Mouse (Mus musculus) heart, embryonic 16.5 days (tissue): ENCODE results near the gene Rpp25. TPM values are rescaled to one million over a fixed set of nuclear protein-coding genes. Genes with fewer than 3 reads are reported as not detected.

Source experiments
- ATAC-seq: fragments of 200-750 bp; cut with Nextera tagmentation; replicated peaks from 2 replicates; pipeline ENCODE4 v1.8.0; 2017; ENCODE audit warnings: moderate number of reproducible peaks; ENCODE audit not compliant: insufficient read depth, low FRiP score; ENCODE audit errors: extremely low read depth
- H3K27ac ChIP-seq: fragments of 300-500 bp; sonication (generic); 2 replicates; pipeline ENCODE4 v1.5.1; 2014; ENCODE audit warnings: mild to moderate bottlenecking, low read length, control low read depth, moderate library complexity
- H3K27me3 ChIP-seq: fragments of 300-500 bp; sonication (generic); 2 replicates; pipeline ENCODE4 v1.6.1; 2014; ENCODE audit warnings: low read length, mixed read lengths; ENCODE audit not compliant: control insufficient read depth, insufficient read depth
- H3K36me3 ChIP-seq: fragments of 300-500 bp; sonication (generic); 2 replicates; pipeline ENCODE4 v1.6.1; 2014; ENCODE audit not compliant: control insufficient read depth, insufficient read depth
- H3K4me1 ChIP-seq: fragments of 300-500 bp; sonication (generic); 2 replicates; pipeline ENCODE4 v1.6.1; 2014; ENCODE audit warnings: low read length, mixed read lengths; ENCODE audit not compliant: control insufficient read depth, insufficient read depth
- H3K4me2 ChIP-seq: fragments of 300-500 bp; sonication (generic); 2 replicates; pipeline ENCODE4 v1.6.1; 2014; ENCODE audit warnings: low read depth, mild to moderate bottlenecking, control low read depth, low read length
- H3K4me3 ChIP-seq: fragments of 300-500 bp; sonication (generic); 2 replicates; pipeline ENCODE4 v1.5.1; 2014; ENCODE audit warnings: mild to moderate bottlenecking, control low read depth, low read length
- H3K9ac ChIP-seq: fragments of 300-500 bp; sonication (generic); 2 replicates; pipeline ENCODE4 v1.6.1; 2014; ENCODE audit warnings: low read length, control low read depth
- H3K9me3 ChIP-seq: fragments of 300-500 bp; sonication (generic); replicated peaks from 2 replicates; pipeline ENCODE4 v1.6.1; 2016; ENCODE audit warnings: low read length; ENCODE audit not compliant: control insufficient read depth
- WGBS: fragments of 180-500 bp; shearing (Covaris S2); extraction: QIAGEN DNeasy Blood & Tissue Kit; methylation state at CpG from one replicate; pipeline ENCODE4 v1.1.7; 2014; 5-methylcytosine and 5-hydroxymethylcytosine counted together
- polyA plus RNA-seq: library from polyadenylated mRNA; unstranded; fragments of >200 nt; fragmentation: Nextera tagmentation; extraction: Ambion mirVana; gene quantifications from 2 replicates; pipeline ENCODE4 v1.2.1, GENCODE M21; 2015

The Rpp25 gene
- polyA plus RNA-seq, 1 experiment from 2014 or later = 15.9 TPM

DNA sequence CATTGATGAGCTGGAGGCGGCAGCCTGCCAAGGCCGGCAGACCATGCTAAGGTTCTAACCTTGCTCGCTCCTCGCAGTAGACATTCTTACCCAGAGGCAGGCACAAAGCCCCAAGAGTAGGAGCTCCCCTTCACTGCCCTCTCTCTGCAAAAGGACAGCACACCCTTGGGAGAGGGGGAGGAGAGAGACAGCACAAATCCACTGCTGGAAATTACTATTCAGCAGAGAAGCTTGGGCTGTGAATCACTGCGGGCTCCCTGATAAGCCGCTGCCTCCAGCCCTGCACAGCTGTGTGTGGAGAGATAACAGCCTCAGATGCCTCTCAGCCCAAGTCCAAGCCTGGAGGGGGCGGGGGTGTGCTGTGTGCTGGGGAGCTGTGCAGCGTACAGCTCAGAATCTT is 1.9 kb downstream of the Rpp25 start:
- WGBS = 3% methylated on average over 8 of the region's 8 CpGs
- H3K4me3 ChIP-seq = peak overlapping the region; percentile 14
- H3K27me3 ChIP-seq = peaks cover 39% of the 10 kb centered on the region
- H3K9me3 ChIP-seq = no peaks in the 10 kb centered on the region
- peak overlapping the region; percentile 49 for H3K9ac ChIP-seq
- H3K4me1 ChIP-seq = peaks cover 42% of the 10 kb centered on the region
- peak overlapping the region; percentile 99 for H3K4me2 ChIP-seq
- H3K27ac ChIP-seq = peak overlapping the region; percentile 82
- H3K36me3 ChIP-seq = no peaks in the 10 kb centered on the region
- peak; percentile 91 for ATAC-seq

- no peak overlapping the region for H3K4me2 ChIP-seq
- no peaks in the 10 kb centered on the region for H3K27me3 ChIP-seq
- WGBS = 78% methylated on average over 2 of the region's 2 CpGs
- H3K27ac ChIP-seq = no peak overlapping the region
- H3K36me3 ChIP-seq = no peaks in the 10 kb centered on the region
- no peaks in the 10 kb centered on the region for H3K9me3 ChIP-seq
- ATAC-seq = no peak
- H3K4me3 ChIP-seq = no peak overlapping the region
- H3K4me1 ChIP-seq = peaks cover 9% of the 10 kb centered on the region
- no peak overlapping the region for H3K9ac ChIP-seq
Observed at GRCm38 (mm10) chr9:57510577-57510976, 6.8 kb downstream of the Rpp25 start.

- no peak overlapping the region for H3K9ac ChIP-seq
- H3K27me3 ChIP-seq = no peaks in the 10 kb centered on the region
- no peak overlapping the region for H3K4me3 ChIP-seq
- no peaks in the 10 kb centered on the region for H3K36me3 ChIP-seq
- no peak for ATAC-seq
- H3K4me1 ChIP-seq = peaks cover 8% of the 10 kb centered on the region
- WGBS = 5% methylated on average over 3 of the region's 3 CpGs
- no peak overlapping the region for H3K27ac ChIP-seq
- no peak overlapping the region for H3K4me2 ChIP-seq
- H3K9me3 ChIP-seq = no peaks in the 10 kb centered on the region
Observed at GRCm38 (mm10) chr9:57517113-57517512, 13.3 kb downstream of the Rpp25 start.

DNA sequence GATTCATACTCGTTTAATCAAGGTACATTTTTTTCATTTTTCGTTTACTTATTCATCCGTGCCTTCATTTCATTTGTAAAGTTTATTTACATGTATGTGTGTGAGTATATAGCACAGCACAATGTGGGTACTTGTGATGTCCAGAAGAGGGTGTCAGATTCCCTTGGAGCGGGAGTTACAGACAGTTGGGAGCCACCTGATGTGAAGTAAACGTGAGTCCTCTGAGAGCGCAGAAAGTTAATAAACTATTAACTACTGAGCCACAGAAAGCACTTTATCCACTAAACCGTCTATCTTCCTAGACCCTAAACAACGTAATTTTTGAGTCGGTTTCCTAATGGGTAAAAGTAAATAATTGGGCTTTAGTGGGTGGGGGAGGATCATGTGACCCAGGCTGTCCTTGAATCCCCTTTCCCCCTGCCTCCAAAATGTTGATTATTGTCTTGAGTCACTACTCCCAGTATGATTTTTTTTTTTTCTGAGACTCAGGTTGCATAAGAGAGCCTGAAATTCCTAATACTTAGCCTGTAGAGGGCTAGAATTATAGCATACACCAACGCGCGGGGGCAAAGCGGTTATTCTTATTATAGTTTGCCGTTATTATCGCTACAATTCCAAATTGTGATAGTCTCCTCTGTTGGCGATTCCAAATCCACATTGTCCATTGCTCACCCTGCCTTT is 16.7 kb downstream of the Rpp25 start:
- H3K4me1 ChIP-seq = peaks cover 32% of the 10 kb centered on the region
- peak overlapping the region; percentile 98 for H3K4me3 ChIP-seq
- H3K27ac ChIP-seq = peak overlapping the region; percentile 99
- no peaks in the 10 kb centered on the region for H3K9me3 ChIP-seq
- H3K36me3 ChIP-seq = no peaks in the 10 kb centered on the region
- H3K4me2 ChIP-seq = peak overlapping the region; percentile 71
- H3K9ac ChIP-seq = peak overlapping the region; percentile 100
- WGBS = 26% methylated on average over 16 of the region's 16 CpGs
- H3K27me3 ChIP-seq = no peaks in the 10 kb centered on the region
- ATAC-seq = no peak

GRCm38 (mm10) chr9:57521056-57521911 is 17.5 kb downstream of the Rpp25 start, which contains the start of gene Cox5a:
Cox5a (plus strand) TSS chr9:57521274.
- Histone ChIP-seq H3K4me3 (peak within 1 kb of the TSS; percentile 98), H3K4me1 (peaks cover 34% of the 10 kb centered on the region), H3K27ac (peak within 1 kb of the TSS; percentile 99), H3K9ac (peak within 1 kb of the TSS; percentile 100), H3K9me3 (no peaks in the 10 kb centered on the region), H3K36me3 (no peaks in the 10 kb centered on the region), H3K4me2 (peak within 1 kb of the TSS; percentile 79), H3K27me3 (no peaks in the 10 kb centered on the region)
- peak; percentile 97 for ATAC-seq
- under 1% methylated on average over 95 of the region's 95 CpGs for WGBS

DNA sequence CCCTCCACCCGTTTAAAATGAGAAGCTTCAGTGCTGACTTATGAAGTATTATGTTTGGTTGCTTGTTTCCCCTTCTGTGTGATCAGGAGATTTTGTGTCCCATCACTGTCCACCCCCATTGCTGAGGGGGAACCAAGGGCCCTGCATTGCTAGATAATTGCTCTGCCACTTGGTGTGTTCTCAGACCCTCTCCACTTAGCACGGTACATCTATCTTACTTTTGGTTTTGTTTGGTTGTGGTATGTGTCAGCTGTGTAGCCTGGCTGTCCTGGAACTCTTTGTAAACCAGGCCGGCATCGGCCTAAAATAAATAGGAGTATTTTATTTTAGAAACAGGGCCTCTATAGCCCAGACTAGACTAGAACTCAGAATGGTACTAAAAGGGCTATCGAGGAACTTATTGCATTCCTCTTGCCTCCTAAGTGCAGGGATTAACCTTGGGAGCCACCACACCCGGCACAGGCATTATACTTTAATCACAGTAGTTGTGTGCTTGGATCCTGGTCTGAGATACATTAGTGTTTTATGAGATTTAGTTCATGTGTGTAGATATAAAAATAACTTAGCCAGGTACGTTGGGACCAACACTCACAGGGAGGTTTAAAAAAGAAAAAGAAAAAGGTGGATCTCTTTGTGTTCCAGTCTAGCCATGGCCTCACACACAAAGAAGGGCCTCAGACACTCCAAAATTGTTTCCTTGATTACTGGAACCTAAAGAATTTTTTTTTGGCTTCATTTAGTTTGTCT is 18.5 kb downstream of the Rpp25 start:
- Histone ChIP-seq H3K27ac (peak overlapping the region; percentile 99), H3K36me3 (no peaks in the 10 kb centered on the region), H3K4me2 (peak overlapping the region; percentile 79), H3K9ac (peak overlapping the region; percentile 100), H3K4me3 (peak overlapping the region; percentile 98), H3K27me3 (no peaks in the 10 kb centered on the region), H3K4me1 (peaks cover 32% of the 10 kb centered on the region), H3K9me3 (no peaks in the 10 kb centered on the region)
- ATAC-seq = no peak
- 20% methylated on average over 7 of the region's 7 CpGs for WGBS

- Histone ChIP-seq H3K9me3 (no peaks in the 10 kb centered on the region), H3K27ac (no peak overlapping the region; the same call in none of the 2 replicates), H3K9ac (peak overlapping the region; percentile 100), H3K4me3 (peak overlapping the region; percentile 98), H3K27me3 (no peaks in the 10 kb centered on the region), H3K36me3 (no peaks in the 10 kb centered on the region), H3K4me2 (peak overlapping the region; percentile 79), H3K4me1 (peaks cover 32% of the 10 kb centered on the region)
- WGBS = 47% methylated on average over 4 of the region's 4 CpGs
- ATAC-seq = no peak
Observed at GRCm38 (mm10) chr9:57522861-57523246, 19.0 kb downstream of the Rpp25 start.

DNA sequence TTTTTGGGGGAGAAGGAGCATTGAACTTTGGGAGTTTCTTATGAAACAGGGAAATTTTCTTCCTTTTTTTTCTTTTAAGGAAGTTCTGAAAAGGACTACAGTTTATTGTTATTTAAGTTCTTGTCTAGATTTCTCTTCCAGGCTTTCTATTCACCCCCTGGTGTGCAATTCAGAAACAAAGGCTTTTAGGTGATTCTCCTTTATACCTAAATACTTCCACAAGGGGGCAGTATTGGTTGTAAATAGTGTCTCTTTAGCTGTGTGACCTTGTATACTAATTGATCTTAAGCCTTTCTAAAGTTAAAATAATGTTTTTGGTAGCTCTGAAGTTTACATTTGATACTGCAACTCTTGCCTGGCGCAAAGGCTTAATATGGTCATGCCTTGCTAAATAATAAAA is 19.9 kb downstream of the Rpp25 start:
- peaks cover 32% of the 10 kb centered on the region for H3K4me1 ChIP-seq
- no peaks in the 10 kb centered on the region for H3K36me3 ChIP-seq
- no peak for ATAC-seq
- H3K4me3 ChIP-seq = peak overlapping the region; percentile 12; the same call in 1 of the 2 replicates
- H3K9ac ChIP-seq = peak overlapping the region; percentile 36; the same call in 1 of the 2 replicates
- H3K4me2 ChIP-seq = peak overlapping the region; percentile 40
- WGBS = 83% methylated on average over 1 of the region's 1 CpGs
- H3K27me3 ChIP-seq = no peaks in the 10 kb centered on the region
- H3K27ac ChIP-seq = no peak overlapping the region
- H3K9me3 ChIP-seq = no peaks in the 10 kb centered on the region
